ENCODE assay signal across 8 mouse cellular contexts in genomic region chr15:9435534-9436180, GRCm38 (mm10). TPM values are rescaled to one million over a fixed set of nuclear protein-coding genes. Genes with fewer than 3 reads are reported as not detected.
DNase-seq lines count a peak whose midpoint lies in the region; ATAC-seq lines count a peak whose summit lies in the region.

TSS of gene Capsl (plus strand) at chr15:9436028.

- H3K4me3 ChIP-seq in forebrain, embryonic 11.5 days (ENCODE audit: low read depth, low read length) = no peak within 1 kb of the TSS
- no peak within 1 kb of the TSS for H3K4me3 ChIP-seq in intestine, embryonic 15.5 days (replicated peaks)

- no peak within 1 kb of the TSS for H3K27ac ChIP-seq in forebrain, embryonic 11.5 days (ENCODE audit: low read depth, low read length)
- no peak within 1 kb of the TSS for H3K27ac ChIP-seq in intestine, embryonic 15.5 days

- no peaks in the 10 kb centered on the region for H3K36me3 ChIP-seq in forebrain, embryonic 11.5 days (ENCODE audit: control insufficient read depth, insufficient read depth, low read length)
- H3K36me3 ChIP-seq in intestine, embryonic 15.5 days = no peaks in the 10 kb centered on the region

- no peak; the same call in 1 of the 2 replicates for ATAC-seq in forebrain, embryonic 11.5 days (replicated peaks; ENCODE audit: low FRiP score)
- ATAC-seq in intestine, embryonic 15.5 days = peak; percentile 100

- H3K27me3 ChIP-seq in forebrain, embryonic 11.5 days (ENCODE audit: control insufficient read depth, insufficient read depth, low read length) = no peaks in the 10 kb centered on the region
- no peaks in the 10 kb centered on the region for H3K27me3 ChIP-seq in intestine, embryonic 15.5 days (replicated peaks)

- H3K4me1 ChIP-seq in forebrain, embryonic 11.5 days (replicated peaks; ENCODE audit: control insufficient read depth, insufficient read depth, low read length) = no peaks in the 10 kb centered on the region
- no peaks in the 10 kb centered on the region for H3K4me1 ChIP-seq in intestine, embryonic 15.5 days (replicated peaks)

- 52% methylated on average over 12 of the region's 12 CpGs for WGBS in forebrain, embryonic 11.5 days
- WGBS in intestine, embryonic 15.5 days = 34% methylated on average over 12 of the region's 12 CpGs

- no peaks in the 10 kb centered on the region for H3K9me3 ChIP-seq in forebrain, embryonic 11.5 days (ENCODE audit: control insufficient read depth, low read length)
- H3K9me3 ChIP-seq in intestine, embryonic 15.5 days = no peaks in the 10 kb centered on the region

- peak; percentile 74 to 78 for DNase-seq in urinary bladder, adult 18-20 months (ENCODE audit: low spot score in 2 of 2)
- no peak for DNase-seq in urinary bladder, postnatal 10 days (ENCODE audit: low spot score)
- DNase-seq in forebrain, embryonic 11.5 days (ENCODE audit: low spot score) = peak; percentile 55
- DNase-seq in left cerebral cortex, adult 8-10 months (ENCODE audit: low spot score in 2 of 2) = peak; percentile 42 to 44
- DNase-seq in lung, postnatal 25 days (ENCODE audit: low spot score) = peak; percentile 88
- peak; percentile 80 to 87 for DNase-seq in right cerebral cortex, adult 2 months (ENCODE audit: low spot score in 2 of 2)
- DNase-seq in c-Kit-positive CD71-positive TER-119-positive erythroid progenitor cells, embryonic 14.5 days (ENCODE audit: low spot score) = no peak

- H3K9ac ChIP-seq in forebrain, embryonic 11.5 days (ENCODE audit: low read length) = no peak within 1 kb of the TSS
- H3K9ac ChIP-seq in intestine, embryonic 15.5 days = no peak within 1 kb of the TSS

- no peak within 1 kb of the TSS for H3K4me2 ChIP-seq in forebrain, embryonic 11.5 days (ENCODE audit: low read depth, low read length, severe bottlenecking)
- peak within 1 kb of the TSS; percentile 24 for H3K4me2 ChIP-seq in intestine, embryonic 15.5 days (replicated peaks)

RNA-seq across cellular contexts. Expression of gene Capsl, which starts in this region (rescaled TPM):
- polyA plus RNA-seq in forebrain, embryonic 11.5 days (2014; fragmentation: Nextera tagmentation; extraction: Ambion mirVana) = 0.33 and 0.77 TPM in 2 replicates
- 3.9 and 4.8 TPM in 2 replicates for polyA plus RNA-seq in intestine, embryonic 15.5 days (2015; fragmentation: Nextera tagmentation; extraction: Ambion mirVana)
- 1 to 10 TPM in 2 of 4 experiments, under 1 TPM in 2; 0.54 to 2.5 (median 0.85) TPM for total RNA-seq in left cerebral cortex, adult 8-10 months (2022)

Comparison
In these comparisons a context has a peak if more than half of its experiments do, and no peak if none do; other contexts are left out.
1. DNase-seq: peak in urinary bladder, adult 18-20 months (2 of 2), left cerebral cortex, adult 8-10 months (2 of 2), lung, postnatal 25 days (single experiment) and right cerebral cortex, adult 2 months (2 of 2); none in urinary bladder, postnatal 10 days (single experiment) and c-Kit-positive CD71-positive TER-119-positive erythroid progenitor cells, embryonic 14.5 days (single experiment).
2. Peak in DNase-seq in forebrain, embryonic 11.5 days; RNA of the gene not detected or under 1 TPM.